Mouse (Mus musculus) myocyte (in vitro differentiated cells): ENCODE measurements around the gene 9330182O14Rik.

Source experiments
- MAX ChIP-seq: IDR thresholded peaks from one replicate; pipeline ENCODE4 v1.6.1; 2011; ENCODE audit warnings: low read depth, mild to moderate bottlenecking, control low read depth
- POLR2A ChIP-seq: IDR thresholded peaks from one replicate; pipeline ENCODE4 v1.6.1; 2011; ENCODE audit warnings: low read depth, mild to moderate bottlenecking, control low read depth, moderate library complexity; ENCODE audit not compliant: insufficient read length

- TF ChIP-seq POLR2A (no peak), MAX (no peak)
Measured at GRCm38 (mm10) chr15:40103304-40103703, 30.9 kb upstream of the 9330182O14Rik start.
